32 mouse cellular contexts compared by ENCODE assay signal in the genomic region with DNA sequence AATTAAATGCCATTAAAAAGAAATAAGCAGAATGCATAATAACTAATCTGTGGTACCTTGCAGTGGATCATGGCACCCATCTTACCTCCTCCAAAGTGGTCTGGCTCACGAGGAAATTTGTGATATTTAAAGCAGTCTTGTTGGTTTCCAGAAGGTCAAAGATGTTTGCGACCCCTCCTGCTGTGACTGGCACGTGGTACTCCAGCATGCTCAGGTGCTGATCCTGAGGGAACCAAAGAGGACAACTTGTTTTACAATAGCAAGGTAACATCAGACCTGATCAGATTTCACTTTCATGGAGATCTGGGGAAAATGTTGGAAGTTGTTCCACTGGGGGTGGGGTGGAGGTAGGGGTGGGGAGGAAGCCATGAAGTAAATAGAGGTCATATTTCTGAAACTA.
"Had no signal": no experiment of that assay in that cellular context is flagged by ENCODE, and none has a peak within 500 bp of the region (broad histone marks: within the 10 kb centered on the region; RNA-seq: fewer than 3 reads in every experiment).

No protein-coding gene starts in this region.

- H3K27ac ChIP-seq: limb, embryonic 10.5 days; limb, embryonic 12.5 days; limb, embryonic 13.5 days; limb, embryonic 15.5 days; liver, embryonic 12.5 days; liver, embryonic 13.5 days; liver, embryonic 14.5 days; liver, embryonic 15.5 days; lung, embryonic 15.5 days; macrophage; midbrain, embryonic 10.5 days; midbrain, embryonic 12.5 days; midbrain, embryonic 13.5 days; midbrain, embryonic 15.5 days; neural tube, embryonic 12.5 days had no signal

- H3K9me3 ChIP-seq: limb, embryonic 10.5 days; limb, embryonic 12.5 days; limb, embryonic 13.5 days; limb, embryonic 15.5 days; liver, embryonic 12.5 days; liver, embryonic 13.5 days; liver, embryonic 15.5 days; lung, embryonic 15.5 days; midbrain, embryonic 10.5 days; midbrain, embryonic 12.5 days; midbrain, embryonic 13.5 days; midbrain, embryonic 15.5 days; neural tube, embryonic 12.5 days had no signal

- H3K36me3 ChIP-seq: limb, embryonic 10.5 days; limb, embryonic 12.5 days; limb, embryonic 13.5 days; limb, embryonic 15.5 days; liver, embryonic 12.5 days; liver, embryonic 13.5 days; liver, embryonic 15.5 days; lung, embryonic 15.5 days; midbrain, embryonic 10.5 days; midbrain, embryonic 12.5 days; midbrain, embryonic 13.5 days; midbrain, embryonic 15.5 days; neural tube, embryonic 12.5 days had no signal

- ATAC-seq: liver, embryonic 12.5 days; liver, postnatal 0 days; lung, postnatal 0 days; midbrain, embryonic 13.5 days; midbrain, embryonic 15.5 days; midbrain, embryonic 16.5 days had no signal

- H3K9ac ChIP-seq: limb, embryonic 12.5 days; limb, embryonic 13.5 days; limb, embryonic 15.5 days; liver, embryonic 12.5 days; liver, embryonic 13.5 days; liver, embryonic 14.5 days; liver, embryonic 15.5 days; liver, postnatal 0 days; lung, embryonic 14.5 days; lung, embryonic 15.5 days; midbrain, embryonic 12.5 days; midbrain, embryonic 13.5 days; midbrain, embryonic 15.5 days; neural tube, embryonic 12.5 days had no signal

- DNase-seq: left cerebral cortex, postnatal 4 days; liver; liver, embryonic 13.5 days; liver, postnatal 0 days; lung, adult 18-20 months; lung, adult 2 months; lung, postnatal 10 days; lung, postnatal 14 days; lung, postnatal 36 days; lung, postnatal 4 days; midbrain, embryonic 14.5 days had no signal

- H3K27me3 ChIP-seq: limb, embryonic 12.5 days; limb, embryonic 13.5 days; limb, embryonic 15.5 days; liver, embryonic 12.5 days; liver, embryonic 13.5 days; liver, embryonic 15.5 days; lung, embryonic 15.5 days; megakaryocyte, embryonic 14.5 days; midbrain, embryonic 12.5 days; midbrain, embryonic 13.5 days; midbrain, embryonic 15.5 days; neural tube, embryonic 12.5 days had no signal

- H3K4me1 ChIP-seq: limb, embryonic 10.5 days; limb, embryonic 12.5 days; limb, embryonic 13.5 days; limb, embryonic 15.5 days; liver, embryonic 12.5 days; liver, embryonic 13.5 days; liver, embryonic 15.5 days; lung, embryonic 15.5 days; megakaryocyte, embryonic 14.5 days; midbrain, embryonic 10.5 days; midbrain, embryonic 12.5 days; midbrain, embryonic 13.5 days; neural tube, embryonic 12.5 days had no signal

- H3K4me2 ChIP-seq: limb, embryonic 12.5 days; limb, embryonic 13.5 days; limb, embryonic 15.5 days; liver, embryonic 11.5 days; liver, embryonic 12.5 days; liver, embryonic 13.5 days; liver, embryonic 15.5 days; lung, embryonic 14.5 days; lung, embryonic 15.5 days; midbrain, embryonic 11.5 days; midbrain, embryonic 12.5 days; midbrain, embryonic 13.5 days; midbrain, embryonic 15.5 days; neural tube, embryonic 12.5 days had no signal

- H3K4me3 ChIP-seq: limb, embryonic 10.5 days; limb, embryonic 12.5 days; limb, embryonic 13.5 days; limb, embryonic 15.5 days; liver, embryonic 12.5 days; liver, embryonic 13.5 days; liver, embryonic 15.5 days; lung, embryonic 15.5 days; megakaryocyte, embryonic 14.5 days; midbrain, embryonic 10.5 days; midbrain, embryonic 12.5 days; midbrain, embryonic 13.5 days; midbrain, embryonic 15.5 days; myocyte; neural tube, embryonic 12.5 days had no signal
